Mouse (Mus musculus) skeletal muscle tissue, adult 2 months (tissue): ENCODE data around the gene 4921511C20Rik.

Experiments used
- DNase-seq: peaks from one replicate; pipeline ENCODE4 v3.0.0-alpha.2; 2012; ENCODE audit warnings: low read depth, low spot score

4921511C20Rik gene

GRCm38 (mm10) chrX:127393993-127394392 is at the start of gene 4921511C20Rik:
4921511C20Rik (plus strand) TSS chrX:127394293.
- DNase-seq = no peak
